Mouse (Mus musculus) megakaryocyte-erythroid progenitor cell, adult 5-6 weeks (primary cell): ENCODE results near the gene 4930558K02Rik. TPM values are rescaled to one million over a fixed set of nuclear protein-coding genes. Genes with fewer than 3 reads are reported as not detected.

ENCODE experiments used
- ATAC-seq: replicated peaks from 2 replicates; pipeline ENCODE4 v1.8.0; 2016; ENCODE audit warnings: mild to moderate bottlenecking, inconsistent platforms; ENCODE audit not compliant: severe bottlenecking, poor library complexity, low FRiP score, low TSS enrichment
- total RNA-seq, 2 experiments: library from RNA; stranded (forward) in 1 of 2; stranded (reverse) in 1 of 2; fragments of 200-1000, 215-1000 nt in 1 of 2; fragments of >200 nt in 1 of 2; fragmentation: Nextera tagmentation in 1 of 2; gene quantifications; 2 replicates each; pipeline ENCODE4 v1.2.3; 2014 to 2017

Gene 4930558K02Rik
- total RNA-seq, 2 experiments from 2014 or later, result 1.3 TPM; not detected in 1

DNA sequence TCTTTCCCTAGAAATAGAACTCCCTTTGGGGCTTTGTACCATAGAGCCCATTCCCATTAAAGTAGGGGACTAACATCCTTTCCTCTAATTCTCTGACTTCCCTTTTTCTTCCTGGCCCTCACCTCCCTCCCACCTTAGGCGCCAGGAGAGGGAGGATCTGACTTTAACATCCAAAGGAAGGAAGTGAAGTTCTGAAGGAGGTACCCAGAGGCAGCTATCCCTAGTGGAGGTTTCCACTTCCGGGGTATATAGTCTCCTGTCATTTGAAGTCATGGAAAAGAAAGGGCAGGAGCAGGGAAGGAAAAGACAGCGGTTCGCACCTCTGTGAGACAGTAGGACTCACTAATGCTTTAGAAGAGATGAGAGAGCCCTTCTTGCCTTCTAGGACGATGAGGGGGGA lies 19.9 kb upstream of the 4930558K02Rik start:
- peak; percentile 58 for ATAC-seq

DNA sequence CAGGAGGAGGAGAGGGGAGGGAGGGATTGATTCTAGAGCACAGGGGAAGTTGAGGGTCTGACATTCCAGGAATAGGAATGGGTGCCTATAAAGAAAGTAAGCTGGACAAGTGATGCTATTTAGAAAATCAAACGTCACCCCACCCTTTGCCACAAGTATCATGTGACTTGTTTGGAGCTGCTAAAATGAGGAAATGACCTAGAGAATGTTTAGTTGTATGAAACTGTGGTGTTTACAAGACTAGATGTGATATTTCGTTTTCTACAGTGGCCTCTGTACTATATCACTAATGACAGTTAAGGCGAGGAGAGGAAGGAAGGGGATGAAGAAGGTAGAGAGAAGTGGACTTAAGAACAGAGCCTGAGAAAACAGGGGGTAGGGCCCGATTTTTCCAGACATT lies 19.3 kb upstream of the 4930558K02Rik start:
- no peak for ATAC-seq

- ATAC-seq, result no peak
Observed at GRCm38 (mm10) chr1:161992389-161992788, 13.0 kb upstream of the 4930558K02Rik start.

DNA sequence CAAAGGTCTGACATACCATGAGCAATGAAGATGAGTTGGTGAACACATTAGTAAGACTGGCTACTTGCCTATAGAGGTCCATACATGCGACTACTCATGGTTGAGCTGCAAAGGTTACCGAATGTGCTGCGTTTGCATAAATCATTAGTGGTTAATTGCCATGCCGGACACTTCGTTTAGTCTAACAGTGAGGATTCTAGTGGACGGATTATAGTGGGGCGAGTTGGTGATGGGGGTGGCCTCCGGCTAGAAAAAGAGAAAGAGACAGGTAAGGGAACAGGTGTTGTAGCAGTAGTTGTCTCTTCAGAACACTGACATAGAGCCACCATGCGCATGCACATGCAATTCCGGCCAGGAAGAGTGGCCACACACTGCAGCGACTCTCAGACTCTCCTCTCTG lies 12.4 kb upstream of the 4930558K02Rik start:
- ATAC-seq, result no peak

GRCm38 (mm10) chr1:161990684-161991578 lies 11.5 kb upstream of the 4930558K02Rik start:
- ATAC-seq, result no peak

- ATAC-seq, result no peak
Observed at GRCm38 (mm10) chr1:161983979-161984566, 4.6 kb upstream of the 4930558K02Rik start.

GRCm38 (mm10) chr1:161983451-161983850 lies 4.0 kb upstream of the 4930558K02Rik start:
- no peak for ATAC-seq

GRCm38 (mm10) chr1:161980626-161981298 lies 1.3 kb upstream of the 4930558K02Rik start:
- no peak for ATAC-seq

DNA sequence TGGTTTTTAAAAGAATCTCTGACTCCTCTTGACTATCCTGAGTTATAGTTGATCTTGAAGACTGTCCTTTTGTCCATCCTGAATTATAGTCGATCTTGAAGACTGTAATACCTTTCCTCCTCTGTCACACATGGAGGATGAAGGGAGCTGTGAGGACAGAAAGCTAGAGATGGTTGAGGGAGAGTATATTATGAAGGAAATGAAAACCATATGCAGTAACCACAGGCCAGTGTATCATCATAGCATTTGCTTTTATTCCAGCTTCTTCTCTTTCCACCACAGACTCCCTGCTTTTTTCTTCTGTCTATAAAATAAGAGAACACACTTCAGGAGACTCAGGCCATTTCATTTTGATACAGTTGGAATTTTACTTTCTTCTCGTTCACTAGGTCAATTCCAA lies 610 bp upstream of the 4930558K02Rik start:
- ATAC-seq, result no peak

DNA sequence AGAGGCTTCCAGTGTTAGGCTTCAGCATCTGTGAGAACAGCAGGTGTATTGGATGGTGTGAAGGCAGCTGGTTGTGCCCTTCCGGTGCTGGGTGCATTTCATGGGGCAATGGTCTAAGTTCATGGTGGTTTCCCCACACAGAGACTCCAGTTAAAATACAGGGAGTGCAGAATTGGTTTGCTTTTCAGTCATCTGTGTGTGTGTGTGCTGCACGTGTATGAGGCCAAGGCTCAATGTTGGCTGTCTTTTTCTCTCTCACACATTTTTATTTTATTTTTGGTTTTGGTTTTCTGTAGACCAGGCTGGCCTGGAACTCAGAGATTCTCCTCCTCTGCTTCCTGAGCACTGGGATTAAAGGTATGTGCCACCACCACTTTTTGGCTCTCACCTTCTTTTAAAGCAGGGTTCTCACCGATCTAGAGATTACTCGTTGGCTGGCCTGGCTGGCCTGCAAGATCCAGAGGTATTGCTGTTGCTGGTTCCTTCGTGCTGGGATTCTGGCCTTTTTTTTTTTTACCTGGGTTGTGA lies 1.2 kb downstream of the 4930558K02Rik start:
- ATAC-seq, result no peak

GRCm38 (mm10) chr1:161977331-161977730 lies 2.1 kb downstream of the 4930558K02Rik start:
- ATAC-seq, result no peak

- peak; percentile 93 for ATAC-seq
Observed at GRCm38 (mm10) chr1:161976255-161977182, 2.9 kb downstream of the 4930558K02Rik start.

DNA sequence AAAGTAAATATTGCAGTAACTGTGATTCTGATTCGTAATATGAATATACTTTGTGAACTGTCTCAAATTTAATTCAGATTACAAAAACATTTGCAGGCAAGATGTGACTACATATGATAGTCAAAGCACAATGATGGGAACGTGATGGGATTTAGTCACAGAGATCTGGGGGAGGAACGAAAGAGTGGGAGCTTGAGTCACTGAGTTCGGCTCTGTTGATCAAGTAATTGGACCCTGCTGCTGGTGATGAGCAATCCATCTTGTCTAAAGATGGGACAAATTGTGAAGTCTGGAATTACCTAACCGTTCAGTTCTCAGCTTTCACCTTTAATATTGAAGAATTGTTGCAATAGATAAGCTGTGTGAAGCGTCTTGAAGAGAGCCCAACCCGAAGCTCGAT lies 7.2 kb downstream of the 4930558K02Rik start:
- no peak for ATAC-seq

GRCm38 (mm10) chr1:161970874-161971273 lies 8.6 kb downstream of the 4930558K02Rik start:
- ATAC-seq, result no peak

DNA sequence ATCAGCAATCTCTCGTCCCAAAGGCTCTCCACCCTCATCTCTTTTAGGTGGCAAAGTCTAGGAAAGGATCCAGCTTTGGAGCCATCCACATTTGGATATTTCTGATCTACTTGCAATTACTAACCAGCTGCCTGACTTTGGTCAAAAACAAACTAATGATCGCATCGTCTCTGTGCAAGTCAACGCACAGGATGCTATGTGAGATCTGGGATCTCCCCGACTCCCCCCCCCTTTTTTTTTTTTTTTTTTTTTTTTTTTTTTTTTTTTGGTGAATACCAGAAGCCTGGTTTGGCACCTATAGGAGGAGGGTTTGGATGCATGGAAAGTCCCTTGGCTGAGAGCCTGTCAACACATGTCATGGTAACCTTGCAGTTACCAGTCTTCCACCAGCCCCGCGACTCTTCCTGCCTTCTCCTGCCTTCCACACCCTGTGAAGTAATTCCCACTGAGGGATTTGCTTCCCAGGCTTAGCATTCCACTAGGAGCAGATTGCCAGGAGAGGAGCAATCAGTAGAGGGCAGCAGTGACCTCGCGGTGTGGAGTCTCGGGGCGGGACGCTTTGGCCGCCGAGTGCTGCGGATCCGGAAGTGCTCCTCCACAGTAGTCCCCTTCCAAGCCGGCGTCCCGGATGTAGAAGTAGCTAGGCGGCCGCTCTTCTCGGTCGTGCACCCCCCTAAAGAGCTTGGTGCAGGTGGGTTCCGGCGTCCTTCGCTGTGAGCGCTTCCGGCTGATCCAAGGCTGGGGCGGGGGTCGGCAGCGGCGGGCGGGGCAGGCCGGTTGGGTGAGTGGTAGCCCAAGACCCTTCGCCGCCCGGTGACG lies 10.6 kb downstream of the 4930558K02Rik start, which contains the start of gene Pigc:
Gene Pigc (plus strand): TSS at position 598 of the 819 bp plus-strand sequence.
- peak; percentile 98 for ATAC-seq

DNA sequence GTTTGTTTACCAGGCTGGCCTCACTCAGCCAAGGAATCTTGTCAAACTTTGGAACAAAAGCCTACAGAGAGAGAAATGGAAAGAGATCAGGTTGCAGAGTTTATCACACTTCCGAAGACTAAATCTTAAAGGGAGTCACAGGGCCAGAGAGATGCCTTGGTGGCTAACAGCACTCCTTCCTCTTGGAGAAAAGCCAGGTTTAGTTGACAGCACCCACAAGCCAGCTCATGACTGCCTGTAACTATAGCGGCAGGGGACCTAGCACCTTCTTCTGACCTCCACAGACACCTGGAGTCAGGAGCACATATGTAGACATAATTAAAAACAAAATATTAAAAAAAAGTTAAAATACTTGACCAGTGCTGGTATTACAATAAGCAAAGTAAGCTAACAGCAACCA lies 11.5 kb downstream of the 4930558K02Rik start:
- no peak for ATAC-seq

- peak; percentile 88 for ATAC-seq
Observed at GRCm38 (mm10) chr1:161962465-161963377, 16.7 kb downstream of the 4930558K02Rik start.
